Mouse (Mus musculus) liver, adult (tissue): ENCODE results near the gene Rbm45.

ENCODE experiments used
- GATA4 ChIP-seq: IDR thresholded peaks from 2 replicates; pipeline ENCODE4 v1.6.1; 2014; ENCODE audit warnings: mild to moderate bottlenecking, low read length; ENCODE audit not compliant: insufficient replicate concordance

The Rbm45 gene

GRCm38 (mm10) chr2:76417446-76418141, 47.8 kb downstream of the Rbm45 start:
- no peak for TF ChIP-seq GATA4

- no peak for TF ChIP-seq GATA4
These were observed 48.3 kb downstream of the Rbm45 start for GRCm38 (mm10) chr2:76418142-76418518.

- TF ChIP-seq GATA4, result no peak
These were observed 51.7 kb downstream of the Rbm45 start for GRCm38 (mm10) chr2:76421411-76421924.

GRCm38 (mm10) chr2:76426816-76427215, 57.0 kb downstream of the Rbm45 start:
- no peak for TF ChIP-seq GATA4

GRCm38 (mm10) chr2:76429318-76429717, 59.5 kb downstream of the Rbm45 start:
- TF ChIP-seq GATA4, result no peak

GRCm38 (mm10) chr2:76429855-76430254, 60.1 kb downstream of the Rbm45 start:
- no peak for TF ChIP-seq GATA4

- no peak for TF ChIP-seq GATA4
These were observed 60.8 kb downstream of the Rbm45 start for GRCm38 (mm10) chr2:76430539-76430938.
